Mouse (Mus musculus): ENCODE data around the gene Cdk11b. TPM values are rescaled to one million over a fixed set of nuclear protein-coding genes. Genes with fewer than 3 reads are reported as not detected.
A peak's percentile ranks its signal among the peaks of the same experiment; 100 is the strongest.

The Cdk11b gene
- polyA plus RNA-seq, 1 experiment: 25.8 TPM

GRCm38 (mm10) chr4:155580420-155580819 is 44.2 kb upstream of the Cdk11b start:
- no peak overlapping the region for H3K4me3 ChIP-seq (ENCODE audit: extremely low read depth, insufficient read depth, insufficient read length)
- peak in 1 of 2 experiments; percentile 46 for DNase-seq (ENCODE audit: low read depth in 1 of 2, low spot score in 2 of 2)
- H3K4me1 ChIP-seq (ENCODE audit: control insufficient read depth, insufficient read depth, insufficient read length): no peaks in the 10 kb centered on the region
- WGBS: 46% methylated on average over 1 of the region's 1 CpGs
- H3K27me3 ChIP-seq (ENCODE audit: control insufficient read depth, insufficient read depth, low read length): no peaks in the 10 kb centered on the region
- no peak for TF ChIP-seq POLR2A (IDR thresholded peaks at IDR 0.05; ENCODE audit: low read depth, low read length)
- TF ChIP-seq CTCF (IDR thresholded peaks at IDR 0.05; ENCODE audit: extremely low read depth, insufficient read depth, insufficient read length, insufficient replicate concordance): peak; percentile 58; the same call in 1 of the 2 replicates
- peaks cover 43% of the 10 kb centered on the region for H3K36me3 ChIP-seq (ENCODE audit: control insufficient read depth, insufficient read depth, low read length)
- no peak overlapping the region for H3K27ac ChIP-seq (ENCODE audit: insufficient read depth, low read length)

GRCm38 (mm10) chr4:155582279-155582905 is 42.3 kb upstream of the Cdk11b start:
- TF ChIP-seq POLR2A (IDR thresholded peaks at IDR 0.05; ENCODE audit: low read depth, low read length): no peak
- TF ChIP-seq CTCF (IDR thresholded peaks at IDR 0.05; ENCODE audit: extremely low read depth, insufficient read depth, insufficient read length, insufficient replicate concordance): no peak
- Histone ChIP-seq H3K4me1 (ENCODE audit: control insufficient read depth, insufficient read depth, insufficient read length) (no peaks in the 10 kb centered on the region), H3K27ac (ENCODE audit: insufficient read depth, low read length) (no peak overlapping the region), H3K4me3 (ENCODE audit: extremely low read depth, insufficient read depth, insufficient read length) (no peak overlapping the region), H3K36me3 (ENCODE audit: control insufficient read depth, insufficient read depth, low read length) (peaks cover 49% of the 10 kb centered on the region), H3K27me3 (ENCODE audit: control insufficient read depth, insufficient read depth, low read length) (no peaks in the 10 kb centered on the region)
- no peak for DNase-seq (ENCODE audit: low read depth in 1 of 2, low spot score in 2 of 2)
- WGBS: 87% methylated on average over 6 of the region's 6 CpGs

- no peak for TF ChIP-seq POLR2A (IDR thresholded peaks at IDR 0.05; ENCODE audit: low read depth, low read length)
- WGBS: 94% methylated on average over 5 of the region's 5 CpGs
- Histone ChIP-seq H3K27me3 (ENCODE audit: control insufficient read depth, insufficient read depth, low read length) (no peaks in the 10 kb centered on the region), H3K4me1 (ENCODE audit: control insufficient read depth, insufficient read depth, insufficient read length) (no peaks in the 10 kb centered on the region), H3K27ac (ENCODE audit: insufficient read depth, low read length) (no peak overlapping the region), H3K36me3 (ENCODE audit: control insufficient read depth, insufficient read depth, low read length) (peaks cover 38% of the 10 kb centered on the region), H3K4me3 (ENCODE audit: extremely low read depth, insufficient read depth, insufficient read length) (no peak overlapping the region)
- DNase-seq (ENCODE audit: low read depth in 1 of 2, low spot score in 2 of 2): no peak
These were observed 35.3 kb upstream of the Cdk11b start for GRCm38 (mm10) chr4:155589356-155589755.

GRCm38 (mm10) chr4:155591012-155591719 is 33.5 kb upstream of the Cdk11b start:
- H3K4me1 ChIP-seq (ENCODE audit: control insufficient read depth, insufficient read depth, insufficient read length): no peaks in the 10 kb centered on the region
- TF ChIP-seq CTCF (IDR thresholded peaks at IDR 0.05; ENCODE audit: extremely low read depth, insufficient read depth, insufficient read length, insufficient replicate concordance) (no peak), POLR2A (IDR thresholded peaks at IDR 0.05; ENCODE audit: low read depth, low read length) (no peak)
- WGBS: 75% methylated on average over 7 of the region's 7 CpGs
- no peak for DNase-seq (ENCODE audit: low read depth in 1 of 2, low spot score in 2 of 2)
- H3K36me3 ChIP-seq (ENCODE audit: control insufficient read depth, insufficient read depth, low read length): peaks cover 24% of the 10 kb centered on the region
- H3K27me3 ChIP-seq (ENCODE audit: control insufficient read depth, insufficient read depth, low read length): no peaks in the 10 kb centered on the region
- no peak overlapping the region for H3K4me3 ChIP-seq (ENCODE audit: extremely low read depth, insufficient read depth, insufficient read length)
- H3K27ac ChIP-seq (ENCODE audit: insufficient read depth, low read length): no peak overlapping the region

GRCm38 (mm10) chr4:155593780-155594179 is 30.9 kb upstream of the Cdk11b start:
- 59% methylated on average over 1 of the region's 1 CpGs for WGBS
- DNase-seq (ENCODE audit: low read depth in 1 of 2, low spot score in 2 of 2): no peak
- H3K4me3 ChIP-seq (ENCODE audit: extremely low read depth, insufficient read depth, insufficient read length): no peak overlapping the region
- peaks cover 7% of the 10 kb centered on the region for H3K36me3 ChIP-seq (ENCODE audit: control insufficient read depth, insufficient read depth, low read length)
- no peaks in the 10 kb centered on the region for H3K27me3 ChIP-seq (ENCODE audit: control insufficient read depth, insufficient read depth, low read length)
- TF ChIP-seq POLR2A (IDR thresholded peaks at IDR 0.05; ENCODE audit: low read depth, low read length) (no peak), CTCF (IDR thresholded peaks at IDR 0.05; ENCODE audit: extremely low read depth, insufficient read depth, insufficient read length, insufficient replicate concordance) (no peak)
- no peak overlapping the region for H3K27ac ChIP-seq (ENCODE audit: insufficient read depth, low read length)
- H3K4me1 ChIP-seq (ENCODE audit: control insufficient read depth, insufficient read depth, insufficient read length): no peaks in the 10 kb centered on the region

GRCm38 (mm10) chr4:155595777-155596176 is 28.9 kb upstream of the Cdk11b start:
- Histone ChIP-seq H3K4me1 (ENCODE audit: control insufficient read depth, insufficient read depth, insufficient read length) (no peaks in the 10 kb centered on the region), H3K27me3 (ENCODE audit: control insufficient read depth, insufficient read depth, low read length) (no peaks in the 10 kb centered on the region), H3K27ac (ENCODE audit: insufficient read depth, low read length) (no peak overlapping the region), H3K4me3 (ENCODE audit: extremely low read depth, insufficient read depth, insufficient read length) (no peak overlapping the region), H3K36me3 (ENCODE audit: control insufficient read depth, insufficient read depth, low read length) (no peaks in the 10 kb centered on the region)
- TF ChIP-seq CTCF (IDR thresholded peaks at IDR 0.05; ENCODE audit: extremely low read depth, insufficient read depth, insufficient read length, insufficient replicate concordance): no peak
- no peak for TF ChIP-seq POLR2A (IDR thresholded peaks at IDR 0.05; ENCODE audit: low read depth, low read length)
- DNase-seq (ENCODE audit: low read depth in 1 of 2, low spot score in 2 of 2): no peak
- WGBS: 75% methylated on average over 3 of the region's 3 CpGs

- Histone ChIP-seq H3K27ac (ENCODE audit: insufficient read depth, low read length) (no peak overlapping the region), H3K4me3 (ENCODE audit: extremely low read depth, insufficient read depth, insufficient read length) (no peak overlapping the region), H3K27me3 (ENCODE audit: control insufficient read depth, insufficient read depth, low read length) (no peaks in the 10 kb centered on the region), H3K4me1 (ENCODE audit: control insufficient read depth, insufficient read depth, insufficient read length) (no peaks in the 10 kb centered on the region), H3K36me3 (ENCODE audit: control insufficient read depth, insufficient read depth, low read length) (no peaks in the 10 kb centered on the region)
- TF ChIP-seq CTCF (IDR thresholded peaks at IDR 0.05; ENCODE audit: extremely low read depth, insufficient read depth, insufficient read length, insufficient replicate concordance): no peak
- no peak for TF ChIP-seq POLR2A (IDR thresholded peaks at IDR 0.05; ENCODE audit: low read depth, low read length)
- no peak for DNase-seq (ENCODE audit: low read depth in 1 of 2, low spot score in 2 of 2)
- 37% methylated on average over 5 of the region's 5 CpGs for WGBS
These were observed 28.0 kb upstream of the Cdk11b start for GRCm38 (mm10) chr4:155596606-155597005.
